Mouse (Mus musculus) retina, embryonic 14.5 days (tissue): Measurements from ENCODE around the gene S1pr1.

ENCODE experiments used
- DNase-seq: peaks from one replicate; pipeline ENCODE4 v3.0.0-alpha.2; 2015; ENCODE audit warnings: low spot score

The S1pr1 gene

GRCm38 (mm10) chr3:115673663-115674157, 41.2 kb downstream of the S1pr1 start:
- no peak for DNase-seq

- DNase-seq: no peak
Observed at GRCm38 (mm10) chr3:115672965-115673662, 41.8 kb downstream of the S1pr1 start.

DNA sequence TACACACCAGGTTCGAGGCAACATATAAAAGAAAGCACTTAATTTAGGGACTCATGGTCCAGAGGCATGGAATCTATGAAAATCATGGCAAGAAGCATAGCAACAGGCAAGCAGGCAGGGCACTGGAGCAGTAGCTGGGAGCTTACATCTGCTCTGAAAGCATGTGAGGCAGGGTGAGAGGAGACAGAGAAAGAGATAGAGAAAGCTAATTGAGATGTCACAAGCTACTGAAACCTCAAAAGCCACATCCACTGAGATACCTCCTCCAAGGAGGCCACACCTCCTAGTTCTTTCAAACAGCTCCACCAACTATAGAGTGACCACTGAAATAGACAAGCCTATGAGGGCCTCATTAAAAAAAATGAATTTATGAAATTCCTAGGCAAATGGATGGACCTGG, 45.6 kb downstream of the S1pr1 start:
- DNase-seq: no peak

GRCm38 (mm10) chr3:115667182-115667581, 47.7 kb downstream of the S1pr1 start:
- no peak for DNase-seq

DNA sequence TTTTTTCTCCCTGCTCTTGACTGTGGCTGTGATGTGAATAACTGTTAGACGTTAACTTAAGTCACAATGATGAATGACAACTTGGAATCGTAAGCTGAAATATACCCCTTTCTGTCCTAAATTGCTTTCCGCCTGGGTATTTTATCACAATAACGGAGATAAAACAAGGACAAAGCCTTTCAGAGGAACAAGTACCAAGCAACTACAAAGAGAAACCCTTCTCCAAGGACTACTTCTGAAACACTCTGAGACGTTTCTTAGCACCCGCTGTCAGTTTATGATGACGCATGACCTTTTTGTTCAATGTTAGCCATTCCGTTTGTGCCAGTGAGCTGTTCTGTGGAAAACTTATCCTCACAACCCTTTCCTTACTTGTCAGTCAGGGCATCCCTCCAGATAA, 48.3 kb downstream of the S1pr1 start:
- DNase-seq: no peak

DNA sequence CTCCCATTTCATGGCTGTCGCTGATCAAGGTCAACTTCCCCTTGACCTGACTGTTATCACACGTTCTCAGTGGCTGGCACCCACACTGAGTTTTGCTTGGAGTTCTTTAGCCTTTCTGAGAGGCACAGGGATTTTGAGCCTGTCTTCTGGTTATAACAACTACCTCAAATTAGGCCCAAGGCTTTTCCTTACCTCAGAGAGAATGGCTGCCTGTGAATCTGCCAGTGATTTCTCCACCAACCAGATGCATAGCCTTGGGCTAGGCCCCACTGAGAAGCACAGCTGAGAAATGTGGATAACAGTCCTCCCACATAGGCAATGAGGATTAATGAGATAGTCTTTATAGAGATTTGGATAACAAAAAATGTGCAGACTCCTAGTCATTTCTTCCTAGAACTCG, 50.4 kb downstream of the S1pr1 start:
- DNase-seq: no peak

DNA sequence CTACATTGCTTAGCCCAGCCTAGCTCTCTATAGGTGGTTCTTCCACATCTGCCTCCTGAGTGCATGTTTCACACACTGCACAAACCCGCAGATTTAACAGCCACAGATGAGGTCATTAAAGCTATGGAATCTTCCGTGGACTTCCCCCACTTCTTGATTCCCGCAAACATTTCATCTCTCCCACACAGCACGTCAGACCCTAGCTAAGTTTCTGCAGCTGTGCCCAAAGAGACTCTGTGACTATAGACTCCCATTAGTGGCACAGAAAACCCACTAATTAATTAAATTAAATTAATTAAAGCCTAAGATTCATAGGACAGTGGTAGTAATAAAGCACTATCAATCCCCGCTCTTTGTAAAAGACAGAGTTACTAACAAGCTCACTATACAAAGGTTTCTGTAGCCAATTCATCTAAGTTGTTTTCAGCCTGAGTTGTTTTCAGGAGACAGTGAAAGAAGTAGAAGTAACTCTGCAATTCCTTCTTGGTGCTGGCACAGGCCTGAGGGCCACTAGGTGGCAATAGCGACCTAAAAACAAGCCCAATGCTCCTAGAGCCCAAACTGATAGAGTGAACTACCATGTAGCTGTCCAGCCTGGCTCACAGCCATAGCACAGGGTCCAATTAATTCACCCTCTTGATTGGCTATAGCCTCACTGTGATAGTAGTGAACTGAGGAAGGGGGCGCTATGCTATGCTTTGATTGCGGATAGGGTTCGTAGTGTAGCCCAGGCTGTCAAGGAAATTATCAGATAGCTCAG, 54.0 kb downstream of the S1pr1 start:
- peak; percentile 90 for DNase-seq
